Mouse (Mus musculus): ENCODE results near the gene D430041D05Rik.

DNA sequence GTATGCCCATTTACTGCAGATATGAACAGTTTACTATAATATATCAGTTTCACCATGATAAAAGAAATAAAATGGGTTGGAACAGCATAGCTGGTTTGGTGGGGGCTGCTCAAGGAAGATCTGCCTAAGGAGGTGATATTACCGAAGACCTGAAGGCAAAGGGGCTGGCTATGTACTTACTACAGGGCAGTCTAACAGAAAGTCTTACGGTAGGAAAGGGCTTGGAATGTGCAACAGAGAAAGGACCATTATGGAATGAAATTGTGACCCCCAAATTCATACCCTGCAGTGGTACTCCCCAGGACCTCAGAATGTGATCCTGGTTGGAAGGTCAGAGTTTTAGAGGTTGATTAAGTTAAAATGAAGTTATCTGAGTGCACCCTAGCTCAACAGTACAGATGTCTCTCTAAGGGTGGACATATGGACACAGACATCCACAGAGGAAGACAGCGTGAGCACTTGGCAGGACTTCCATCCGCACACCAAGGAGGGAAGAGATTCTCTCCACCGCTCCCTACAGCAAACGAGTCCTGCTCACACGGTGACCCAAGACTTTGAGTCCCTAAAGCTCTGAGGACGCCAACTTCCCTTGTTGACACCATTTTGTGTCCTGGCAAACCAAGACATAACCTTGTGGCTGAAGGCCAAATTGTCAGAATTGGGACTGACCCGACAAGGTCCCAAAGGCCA is 235.2 kb downstream of the D430041D05Rik start:
- TF ChIP-seq CTCF (IDR thresholded peaks at IDR 0.05; ENCODE audit: low read depth) (no peak), EP300 (optimal IDR thresholded peaks at IDR 0.05) (no peak)
